Mouse (Mus musculus) heart, embryonic 16.5 days (tissue): ENCODE measurements around the gene Btbd35f21. TPM values are rescaled to one million over a fixed set of nuclear protein-coding genes. Genes with fewer than 3 reads are reported as not detected.
"Not testable (repeated sequence)": the region's sequence is repeated elsewhere in the genome, so short reads cannot be mapped to it uniquely, and the experiment has no call there.

Experiments used
- ATAC-seq: fragments of 200-750 bp; cut with Nextera tagmentation; replicated peaks from 2 replicates; pipeline ENCODE4 v1.8.0; 2017; ENCODE audit warnings: moderate number of reproducible peaks; ENCODE audit not compliant: insufficient read depth, low FRiP score; ENCODE audit errors: extremely low read depth
- H3K27ac ChIP-seq: fragments of 300-500 bp; sonication (generic); 2 replicates; pipeline ENCODE4 v1.5.1; 2014; ENCODE audit warnings: mild to moderate bottlenecking, low read length, control low read depth, moderate library complexity
- H3K27me3 ChIP-seq: fragments of 300-500 bp; sonication (generic); 2 replicates; pipeline ENCODE4 v1.6.1; 2014; ENCODE audit warnings: low read length, mixed read lengths; ENCODE audit not compliant: control insufficient read depth, insufficient read depth
- H3K36me3 ChIP-seq: fragments of 300-500 bp; sonication (generic); 2 replicates; pipeline ENCODE4 v1.6.1; 2014; ENCODE audit not compliant: control insufficient read depth, insufficient read depth
- H3K4me1 ChIP-seq: fragments of 300-500 bp; sonication (generic); 2 replicates; pipeline ENCODE4 v1.6.1; 2014; ENCODE audit warnings: low read length, mixed read lengths; ENCODE audit not compliant: control insufficient read depth, insufficient read depth
- H3K4me2 ChIP-seq: fragments of 300-500 bp; sonication (generic); 2 replicates; pipeline ENCODE4 v1.6.1; 2014; ENCODE audit warnings: low read depth, mild to moderate bottlenecking, control low read depth, low read length
- H3K4me3 ChIP-seq: fragments of 300-500 bp; sonication (generic); 2 replicates; pipeline ENCODE4 v1.5.1; 2014; ENCODE audit warnings: mild to moderate bottlenecking, control low read depth, low read length
- H3K9ac ChIP-seq: fragments of 300-500 bp; sonication (generic); 2 replicates; pipeline ENCODE4 v1.6.1; 2014; ENCODE audit warnings: low read length, control low read depth
- H3K9me3 ChIP-seq: fragments of 300-500 bp; sonication (generic); replicated peaks from 2 replicates; pipeline ENCODE4 v1.6.1; 2016; ENCODE audit warnings: low read length; ENCODE audit not compliant: control insufficient read depth
- WGBS: fragments of 180-500 bp; shearing (Covaris S2); extraction: QIAGEN DNeasy Blood & Tissue Kit; methylation state at CpG from one replicate; pipeline ENCODE4 v1.1.7; 2014; 5-methylcytosine and 5-hydroxymethylcytosine counted together
- polyA plus RNA-seq: library from polyadenylated mRNA; unstranded; fragments of >200 nt; fragmentation: Nextera tagmentation; extraction: Ambion mirVana; gene quantifications from 2 replicates; pipeline ENCODE4 v1.2.1, GENCODE M21; 2015

Gene Btbd35f21
- not detected in 2 replicates for polyA plus RNA-seq

DNA sequence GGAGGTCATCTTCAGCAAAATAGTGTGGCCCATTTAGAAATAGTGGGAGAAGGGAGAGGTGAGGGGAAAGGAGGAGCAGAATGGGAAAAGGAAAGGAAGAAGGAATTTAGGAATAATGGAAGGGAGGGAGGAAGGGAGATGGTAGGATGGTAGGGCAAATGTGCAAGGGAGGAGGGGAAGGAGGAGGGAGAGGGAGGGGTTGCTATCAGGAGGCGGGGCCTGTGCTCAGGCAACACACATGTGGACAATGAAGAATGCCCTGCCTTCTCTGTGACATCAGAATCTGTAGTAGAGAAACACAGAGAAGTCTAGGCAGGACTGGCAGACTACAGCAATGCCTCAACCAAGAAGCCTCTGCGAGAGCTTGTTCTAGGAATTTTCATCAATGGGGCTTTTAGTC is at the start of gene Btbd35f21:
TSS of gene Btbd35f21 (plus strand) at position 301 of the 400 bp plus-strand sequence.
- not testable (repeated sequence) for H3K4me2 ChIP-seq, H3K36me3 ChIP-seq, H3K27ac ChIP-seq, H3K4me3 ChIP-seq, H3K9ac ChIP-seq, H3K9me3 ChIP-seq, H3K27me3 ChIP-seq, ATAC-seq, H3K4me1 ChIP-seq
- no CpG with 5 or more reads among the region's 2 CpGs for whole genome bisulfite sequencing

Other genes starting within 250 kb of the Btbd35f21 start
- not detected in 2 replicates for gene Btbd35f1, start 166.1 kb upstream of the Btbd35f21 start, polyA plus RNA-seq
- gene Gm5926, start 75.4 kb upstream of the Btbd35f21 start, polyA plus RNA-seq, result not detected in 2 replicates
- not detected in 2 replicates for gene Btbd35f30, start 168.5 kb downstream of the Btbd35f21 start, polyA plus RNA-seq
- gene Gm21789, start 215.7 kb downstream of the Btbd35f21 start, polyA plus RNA-seq, result not detected in 2 replicates
- not detected in 2 replicates for gene Btbd35f5, start 247.8 kb downstream of the Btbd35f21 start, polyA plus RNA-seq